Mouse (Mus musculus): ENCODE results near the gene Lpp. TPM values are rescaled to one million over a fixed set of nuclear protein-coding genes. Genes with fewer than 3 reads are reported as not detected.

The Lpp gene
- polyA plus RNA-seq, 1 experiment from 2014 or later = 10.3 TPM

GRCm38 (mm10) chr16:24490751-24491485 lies 97.6 kb downstream of the Lpp start:
- no peak overlapping the region for H3K9ac ChIP-seq (ENCODE audit: low read depth, low read length)
- WGBS (ENCODE audit: insufficient replicate concordance) = 56% methylated on average over 18 of the region's 18 CpGs
- no peak overlapping the region for H3K27ac ChIP-seq (ENCODE audit: low read length)
- H3K4me2 ChIP-seq (ENCODE audit: low read depth, low read length) = no peak overlapping the region
- no peak for ATAC-seq (ENCODE audit: low read depth)
- H3K36me3 ChIP-seq (ENCODE audit: control insufficient read depth, insufficient read depth) = no peaks in the 10 kb centered on the region
- H3K4me3 ChIP-seq (ENCODE audit: low read depth, low read length) = no peak overlapping the region
- H3K4me1 ChIP-seq (ENCODE audit: control insufficient read depth, low read depth, low read length) = no peaks in the 10 kb centered on the region; the same call in 1 of the 2 replicates
- H3K27me3 ChIP-seq (ENCODE audit: control insufficient read depth, insufficient read depth, low read depth, low read length) = no peaks in the 10 kb centered on the region
- H3K9me3 ChIP-seq (replicated peaks; ENCODE audit: control insufficient read depth, low read length) = no peaks in the 10 kb centered on the region

GRCm38 (mm10) chr16:24491486-24491758 lies 98.1 kb downstream of the Lpp start:
- H3K27me3 ChIP-seq (ENCODE audit: control insufficient read depth, insufficient read depth, low read depth, low read length) = no peaks in the 10 kb centered on the region
- H3K4me1 ChIP-seq (ENCODE audit: control insufficient read depth, low read depth, low read length) = no peaks in the 10 kb centered on the region; the same call in 1 of the 2 replicates
- H3K27ac ChIP-seq (ENCODE audit: low read length) = no peak overlapping the region
- ATAC-seq (ENCODE audit: low read depth) = no peak
- no peaks in the 10 kb centered on the region for H3K36me3 ChIP-seq (ENCODE audit: control insufficient read depth, insufficient read depth)
- no peaks in the 10 kb centered on the region for H3K9me3 ChIP-seq (replicated peaks; ENCODE audit: control insufficient read depth, low read length)
- no peak overlapping the region for H3K4me2 ChIP-seq (ENCODE audit: low read depth, low read length)
- 44% methylated on average over 2 of the region's 2 CpGs for WGBS (ENCODE audit: insufficient replicate concordance)
- no peak overlapping the region for H3K9ac ChIP-seq (ENCODE audit: low read depth, low read length)
- H3K4me3 ChIP-seq (ENCODE audit: low read depth, low read length) = no peak overlapping the region

GRCm38 (mm10) chr16:24492194-24492940 lies 99.1 kb downstream of the Lpp start:
- ATAC-seq (ENCODE audit: low read depth) = no peak
- no peaks in the 10 kb centered on the region for H3K36me3 ChIP-seq (ENCODE audit: control insufficient read depth, insufficient read depth)
- no peak overlapping the region for H3K27ac ChIP-seq (ENCODE audit: low read length)

GRCm38 (mm10) chr16:24494531-24494930 lies 101.2 kb downstream of the Lpp start:
- Histone ChIP-seq H3K4me2 (ENCODE audit: low read depth, low read length) (no peak overlapping the region), H3K9me3 (replicated peaks; ENCODE audit: control insufficient read depth, low read length) (no peaks in the 10 kb centered on the region), H3K4me1 (ENCODE audit: control insufficient read depth, low read depth, low read length) (no peaks in the 10 kb centered on the region; the same call in 1 of the 2 replicates), H3K9ac (ENCODE audit: low read depth, low read length) (no peak overlapping the region), H3K36me3 (ENCODE audit: control insufficient read depth, insufficient read depth) (no peaks in the 10 kb centered on the region), H3K4me3 (ENCODE audit: low read depth, low read length) (no peak overlapping the region), H3K27me3 (ENCODE audit: control insufficient read depth, insufficient read depth, low read depth, low read length) (no peaks in the 10 kb centered on the region), H3K27ac (ENCODE audit: low read length) (no peak overlapping the region)
- ATAC-seq (ENCODE audit: low read depth) = no peak
- WGBS (ENCODE audit: insufficient replicate concordance) = 56% methylated on average over 6 of the region's 6 CpGs

More at GRCm38 (mm10) chr16:24492194-24492940, 99.1 kb downstream of the Lpp start:
- Histone ChIP-seq H3K9ac (ENCODE audit: low read depth, low read length) (no peak overlapping the region), H3K4me3 (ENCODE audit: low read depth, low read length) (no peak overlapping the region), H3K27me3 (ENCODE audit: control insufficient read depth, insufficient read depth, low read depth, low read length) (no peaks in the 10 kb centered on the region), H3K4me1 (ENCODE audit: control insufficient read depth, low read depth, low read length) (no peaks in the 10 kb centered on the region; the same call in 1 of the 2 replicates), H3K4me2 (ENCODE audit: low read depth, low read length) (no peak overlapping the region), H3K9me3 (replicated peaks; ENCODE audit: control insufficient read depth, low read length) (no peaks in the 10 kb centered on the region)
- 57% methylated on average over 4 of the region's 4 CpGs for WGBS (ENCODE audit: insufficient replicate concordance)

- no peak overlapping the region for H3K27ac ChIP-seq (ENCODE audit: low read length)
- H3K4me2 ChIP-seq (ENCODE audit: low read depth, low read length) = no peak overlapping the region
- no peak overlapping the region for H3K4me3 ChIP-seq (ENCODE audit: low read depth, low read length)
- H3K27me3 ChIP-seq (ENCODE audit: control insufficient read depth, insufficient read depth, low read depth, low read length) = no peaks in the 10 kb centered on the region
- H3K9me3 ChIP-seq (replicated peaks; ENCODE audit: control insufficient read depth, low read length) = no peaks in the 10 kb centered on the region
- H3K36me3 ChIP-seq (ENCODE audit: control insufficient read depth, insufficient read depth) = no peaks in the 10 kb centered on the region
- H3K4me1 ChIP-seq (ENCODE audit: control insufficient read depth, low read depth, low read length) = no peaks in the 10 kb centered on the region; the same call in 1 of the 2 replicates
- no peak for ATAC-seq (ENCODE audit: low read depth)
- H3K9ac ChIP-seq (ENCODE audit: low read depth, low read length) = no peak overlapping the region
- 61% methylated on average over 4 of the region's 4 CpGs for WGBS (ENCODE audit: insufficient replicate concordance)
Measured at GRCm38 (mm10) chr16:24495461-24495860, 102.2 kb downstream of the Lpp start.

GRCm38 (mm10) chr16:24496635-24497034 lies 103.3 kb downstream of the Lpp start:
- Histone ChIP-seq H3K36me3 (ENCODE audit: control insufficient read depth, insufficient read depth) (no peaks in the 10 kb centered on the region), H3K9ac (ENCODE audit: low read depth, low read length) (no peak overlapping the region), H3K27me3 (ENCODE audit: control insufficient read depth, insufficient read depth, low read depth, low read length) (no peaks in the 10 kb centered on the region), H3K4me1 (ENCODE audit: control insufficient read depth, low read depth, low read length) (no peaks in the 10 kb centered on the region), H3K4me3 (ENCODE audit: low read depth, low read length) (no peak overlapping the region), H3K27ac (ENCODE audit: low read length) (no peak overlapping the region), H3K4me2 (ENCODE audit: low read depth, low read length) (no peak overlapping the region), H3K9me3 (replicated peaks; ENCODE audit: control insufficient read depth, low read length) (no peaks in the 10 kb centered on the region)
- WGBS (ENCODE audit: insufficient replicate concordance) = 58% methylated on average over 7 of the region's 7 CpGs
- no peak for ATAC-seq (ENCODE audit: low read depth)

GRCm38 (mm10) chr16:24497413-24497812 lies 104.1 kb downstream of the Lpp start:
- Histone ChIP-seq H3K4me2 (ENCODE audit: low read depth, low read length) (no peak overlapping the region), H3K4me1 (ENCODE audit: control insufficient read depth, low read depth, low read length) (no peaks in the 10 kb centered on the region), H3K27ac (ENCODE audit: low read length) (no peak overlapping the region), H3K9me3 (replicated peaks; ENCODE audit: control insufficient read depth, low read length) (no peaks in the 10 kb centered on the region), H3K27me3 (ENCODE audit: control insufficient read depth, insufficient read depth, low read depth, low read length) (no peaks in the 10 kb centered on the region), H3K9ac (ENCODE audit: low read depth, low read length) (no peak overlapping the region), H3K36me3 (ENCODE audit: control insufficient read depth, insufficient read depth) (no peaks in the 10 kb centered on the region), H3K4me3 (ENCODE audit: low read depth, low read length) (no peak overlapping the region)
- no peak for ATAC-seq (ENCODE audit: low read depth)
- 66% methylated on average over 2 of the region's 2 CpGs for WGBS (ENCODE audit: insufficient replicate concordance)

- H3K9ac ChIP-seq (ENCODE audit: low read depth, low read length) = no peak overlapping the region
Measured at GRCm38 (mm10) chr16:24498103-24498659, 104.9 kb downstream of the Lpp start.

GRCm38 (mm10) chr16:24501197-24501596 lies 107.9 kb downstream of the Lpp start:
- H3K4me1 ChIP-seq (ENCODE audit: control insufficient read depth, low read depth, low read length) = no peaks in the 10 kb centered on the region
- 77% methylated on average over 6 of the region's 6 CpGs for WGBS (ENCODE audit: insufficient replicate concordance)
- H3K4me3 ChIP-seq (ENCODE audit: low read depth, low read length) = no peak overlapping the region
- no peak for ATAC-seq (ENCODE audit: low read depth)
- no peak overlapping the region for H3K4me2 ChIP-seq (ENCODE audit: low read depth, low read length)
- H3K9me3 ChIP-seq (replicated peaks; ENCODE audit: control insufficient read depth, low read length) = no peaks in the 10 kb centered on the region
- no peak overlapping the region for H3K9ac ChIP-seq (ENCODE audit: low read depth, low read length)
- no peaks in the 10 kb centered on the region for H3K36me3 ChIP-seq (ENCODE audit: control insufficient read depth, insufficient read depth)
- no peaks in the 10 kb centered on the region for H3K27me3 ChIP-seq (ENCODE audit: control insufficient read depth, insufficient read depth, low read depth, low read length)
- H3K27ac ChIP-seq (ENCODE audit: low read length) = no peak overlapping the region

More at GRCm38 (mm10) chr16:24498103-24498659, 104.9 kb downstream of the Lpp start:
- no peak for ATAC-seq (ENCODE audit: low read depth)
- Histone ChIP-seq H3K4me2 (ENCODE audit: low read depth, low read length) (no peak overlapping the region), H3K36me3 (ENCODE audit: control insufficient read depth, insufficient read depth) (no peaks in the 10 kb centered on the region), H3K9me3 (replicated peaks; ENCODE audit: control insufficient read depth, low read length) (no peaks in the 10 kb centered on the region), H3K27me3 (ENCODE audit: control insufficient read depth, insufficient read depth, low read depth, low read length) (no peaks in the 10 kb centered on the region), H3K4me3 (ENCODE audit: low read depth, low read length) (no peak overlapping the region), H3K4me1 (ENCODE audit: control insufficient read depth, low read depth, low read length) (no peaks in the 10 kb centered on the region), H3K27ac (ENCODE audit: low read length) (no peak overlapping the region)
- WGBS (ENCODE audit: insufficient replicate concordance) = 56% methylated on average over 5 of the region's 5 CpGs
